Mouse (Mus musculus): ENCODE measurements around the gene Letm1.

Gene Letm1

DNA sequence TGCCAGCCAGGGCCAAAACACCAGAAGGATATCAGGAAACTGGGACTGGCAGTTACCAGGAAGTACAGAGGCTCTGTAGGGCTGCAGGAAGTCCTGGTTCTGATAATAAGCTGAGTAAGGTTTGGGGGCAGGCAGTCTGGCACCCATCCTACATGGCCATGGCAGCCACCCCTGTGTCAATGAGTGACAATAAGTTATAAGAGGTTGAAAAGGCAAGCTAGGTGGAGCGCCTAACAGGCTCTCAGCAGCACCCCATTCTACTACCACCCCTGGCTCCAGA is 76.3 kb downstream of the Letm1 start:
- no peak for DNase-seq (ENCODE audit: low spot score)

DNA sequence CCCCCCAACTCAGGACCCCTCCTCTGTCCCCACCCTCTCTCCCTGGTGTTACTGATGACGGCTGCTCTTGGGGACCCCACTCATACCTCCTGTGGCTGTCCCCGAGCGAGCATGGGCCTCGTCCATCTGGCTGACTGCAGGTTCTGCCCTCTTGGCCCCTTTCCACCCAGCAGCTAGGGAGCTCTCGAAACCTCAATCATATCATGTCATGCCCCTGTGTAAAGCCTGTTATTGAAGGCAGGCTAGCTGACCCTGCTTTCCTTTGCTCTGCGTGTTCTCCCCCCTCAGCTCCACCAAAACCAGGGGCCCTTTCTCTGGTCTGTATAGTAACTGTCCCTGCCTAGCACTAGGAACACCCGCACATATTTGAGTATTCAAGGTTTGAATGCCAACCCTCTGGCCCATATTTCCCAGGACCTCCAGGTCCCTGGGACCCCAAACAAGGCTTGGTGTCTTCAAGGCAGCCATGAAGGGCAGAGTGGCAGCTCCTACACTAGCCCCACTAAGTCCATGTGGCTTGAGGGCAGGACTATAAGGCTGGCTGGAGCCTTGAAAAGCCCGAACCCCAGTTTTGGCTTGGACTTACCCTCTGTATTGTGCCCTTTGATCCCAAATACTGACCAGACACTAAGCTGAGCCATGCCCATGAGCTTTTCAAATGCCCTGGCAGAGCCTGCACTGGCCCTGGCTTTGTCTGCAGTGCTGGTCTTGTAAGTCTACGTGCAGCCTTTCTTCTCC is 76.8 kb downstream of the Letm1 start:
- no peak for DNase-seq (ENCODE audit: low spot score)

DNA sequence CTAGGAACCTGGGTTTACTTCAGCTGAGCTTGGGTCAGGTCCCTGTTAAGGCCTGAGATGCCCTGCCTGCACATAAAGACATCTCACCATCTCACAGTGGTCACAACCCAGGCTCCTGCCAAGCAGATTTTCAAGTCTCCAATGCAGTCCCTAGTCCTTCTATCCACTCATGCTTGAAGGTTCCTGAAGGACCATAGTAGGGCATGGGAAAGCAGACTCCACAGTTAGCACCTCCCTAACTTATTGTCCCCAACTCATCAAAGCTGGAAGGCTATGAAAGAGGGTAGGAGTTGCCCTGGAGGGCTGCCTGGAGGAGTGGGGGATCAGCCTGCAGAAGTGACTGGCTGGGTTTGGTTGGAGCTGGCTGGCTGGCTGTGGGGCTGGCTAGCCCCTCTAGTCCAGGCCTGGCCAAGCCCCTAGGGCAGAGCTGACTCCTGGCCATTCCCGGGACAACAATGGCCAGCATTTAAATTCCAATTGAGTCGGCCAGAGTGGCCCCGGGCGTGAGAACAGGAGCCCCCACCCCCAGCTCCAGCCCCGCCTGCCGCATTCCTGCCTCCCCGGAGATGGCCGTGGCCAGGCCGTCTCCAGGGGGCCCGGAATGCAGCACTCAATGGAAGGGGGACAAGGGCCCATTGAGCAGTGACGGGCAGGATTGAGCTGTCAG is 77.5 kb downstream of the Letm1 start:
- peak; percentile 85 for DNase-seq (ENCODE audit: low spot score)

DNA sequence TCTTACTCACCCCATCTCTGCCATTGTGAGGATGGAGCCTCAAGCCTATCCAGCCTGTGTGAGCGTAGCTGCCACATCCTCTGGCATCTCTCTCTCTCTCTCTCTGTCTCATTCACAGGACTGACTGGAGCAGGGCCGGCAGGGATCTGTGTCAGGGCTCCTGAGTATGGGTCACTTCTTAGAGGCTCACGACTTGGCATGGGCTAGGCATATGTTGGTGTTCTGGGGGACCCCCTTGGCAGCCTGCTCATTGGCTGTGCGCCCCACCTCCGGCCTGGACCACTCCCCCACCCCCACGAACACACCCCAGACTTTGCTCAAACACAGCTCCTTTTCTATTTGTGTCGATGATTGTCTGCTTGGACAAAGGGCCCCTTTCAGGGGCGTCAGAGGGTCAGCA is 78.6 kb downstream of the Letm1 start:
- DNase-seq (ENCODE audit: low spot score) = no peak

DNA sequence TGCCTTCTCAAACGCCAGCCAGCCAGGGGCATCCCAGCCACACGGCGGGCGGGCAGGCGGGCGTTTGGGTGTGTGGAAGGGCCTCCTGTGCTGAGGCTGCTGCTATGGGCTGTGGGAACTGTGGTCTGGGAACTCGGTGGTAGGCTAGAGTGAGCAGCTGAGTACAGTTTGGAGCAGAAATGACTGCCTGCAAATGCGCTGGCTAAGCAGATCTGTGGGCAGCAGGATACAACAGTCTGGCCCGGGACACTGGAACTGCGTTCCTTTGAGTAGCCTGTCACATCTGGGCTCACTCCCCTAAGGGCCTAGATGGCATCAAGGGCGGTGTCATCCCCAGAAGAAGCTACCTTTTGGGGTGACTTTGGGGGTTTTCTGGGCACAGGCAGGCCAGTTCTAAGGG is 80.8 kb downstream of the Letm1 start:
- no peak for DNase-seq (ENCODE audit: low spot score)

DNA sequence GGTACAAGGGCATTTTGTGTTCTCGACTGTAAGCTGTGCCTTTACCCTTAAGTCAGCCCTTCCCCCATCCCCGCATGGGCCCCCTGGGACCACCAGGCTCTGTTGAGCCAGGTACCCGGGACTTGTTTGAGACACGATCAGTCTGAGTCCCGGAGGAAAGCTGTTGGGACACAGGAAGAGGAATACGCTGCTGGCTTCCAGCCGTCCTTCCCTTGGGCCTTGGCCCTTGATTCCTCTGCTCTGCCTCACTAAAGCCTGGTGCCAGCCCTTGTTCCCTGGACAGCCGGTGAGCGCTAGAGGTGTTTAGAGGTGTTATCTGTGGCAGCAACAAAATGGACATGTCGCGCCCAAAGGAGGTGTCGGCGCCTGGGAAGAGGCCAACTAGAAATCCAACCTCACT is 82.6 kb downstream of the Letm1 start:
- DNase-seq (ENCODE audit: low spot score) = no peak

DNA sequence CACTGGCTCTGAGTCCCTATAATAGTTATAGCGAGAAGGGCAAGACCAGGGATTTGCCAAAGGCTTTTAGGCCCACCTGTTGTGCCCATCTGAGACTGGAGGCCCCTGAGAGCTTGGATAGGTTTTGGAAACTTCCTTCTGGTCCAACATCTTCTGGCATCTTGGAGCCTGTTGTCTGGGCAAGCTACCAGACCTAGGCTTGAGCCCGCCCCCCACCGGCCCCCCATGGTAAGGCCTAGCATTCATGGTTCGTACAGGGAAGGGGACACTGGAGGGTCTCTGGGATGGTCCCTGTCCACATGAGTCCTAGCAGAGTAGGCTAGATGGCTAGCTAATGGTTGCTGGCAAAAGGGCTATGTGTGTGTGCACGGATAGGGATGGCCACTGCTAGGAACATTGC is 83.9 kb downstream of the Letm1 start:
- DNase-seq (ENCODE audit: low spot score) = no peak

DNA sequence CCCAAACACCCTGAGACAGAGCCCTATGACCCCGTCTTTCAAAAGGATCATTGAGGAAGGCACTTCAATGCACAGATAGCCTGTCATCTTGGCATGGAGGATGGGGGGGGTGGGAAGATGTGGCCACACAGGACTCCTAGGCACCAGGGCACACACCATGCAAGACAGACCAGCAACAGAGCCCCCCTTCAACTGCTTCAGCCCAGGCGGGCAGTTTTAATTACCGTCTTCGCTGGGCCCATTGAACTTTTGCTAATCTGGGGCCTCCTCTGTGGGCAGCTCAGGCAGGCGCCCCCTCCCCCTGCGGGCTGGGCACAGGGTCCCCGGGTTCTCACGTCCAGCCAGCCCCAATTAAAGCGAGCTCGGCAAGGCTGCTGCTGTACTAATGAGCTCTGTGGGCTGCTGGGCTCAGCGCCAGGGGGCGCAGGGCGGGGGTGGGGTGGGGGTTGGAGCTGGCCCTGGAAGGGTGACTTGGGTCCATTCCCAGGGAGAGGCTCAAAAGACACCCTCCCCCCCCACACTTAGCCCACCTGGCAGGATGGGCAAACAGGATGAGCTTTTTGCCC is 84.6 kb downstream of the Letm1 start:
- DNase-seq (ENCODE audit: low spot score) = no peak

DNA sequence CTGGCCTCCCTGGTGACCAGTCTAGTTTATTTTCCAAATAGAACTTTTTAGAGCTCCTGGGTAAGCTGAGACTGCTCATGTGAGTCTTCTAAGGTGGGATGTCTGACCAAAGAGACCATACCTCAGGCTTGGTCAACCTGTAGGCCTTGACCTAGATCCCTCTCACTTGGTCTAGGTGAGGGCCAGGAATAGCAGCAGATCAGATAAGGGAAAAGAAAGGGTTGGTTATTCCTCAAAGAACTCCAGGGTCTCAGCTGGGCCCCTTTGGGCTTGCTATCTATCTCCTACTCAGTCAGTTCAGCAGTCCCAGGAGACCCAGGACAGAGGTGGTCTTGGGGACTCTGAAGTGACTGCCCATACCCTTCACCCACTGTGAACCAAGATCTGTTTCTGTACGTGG is 85.1 kb downstream of the Letm1 start:
- no peak for DNase-seq (ENCODE audit: low spot score)

DNA sequence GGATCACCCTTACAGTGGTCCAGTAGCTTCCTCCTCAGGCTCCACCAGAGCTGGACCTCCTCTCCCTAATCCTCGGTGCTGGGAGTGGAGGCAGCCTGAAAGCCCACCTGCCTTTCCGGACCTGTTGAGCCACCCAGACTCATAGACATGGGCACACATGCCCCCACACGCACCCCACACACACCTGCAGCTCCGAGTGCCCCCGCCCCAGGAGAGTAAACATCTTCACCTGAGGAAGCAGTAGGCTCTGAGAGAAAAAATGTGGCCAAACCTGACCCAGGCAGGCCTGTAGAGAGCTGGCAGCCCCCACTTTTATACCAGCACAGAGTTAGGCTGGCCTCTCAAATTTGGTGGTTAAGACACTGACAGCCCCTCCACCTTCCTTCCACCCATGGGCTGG is 86.2 kb downstream of the Letm1 start:
- no peak for DNase-seq (ENCODE audit: low spot score)

DNA sequence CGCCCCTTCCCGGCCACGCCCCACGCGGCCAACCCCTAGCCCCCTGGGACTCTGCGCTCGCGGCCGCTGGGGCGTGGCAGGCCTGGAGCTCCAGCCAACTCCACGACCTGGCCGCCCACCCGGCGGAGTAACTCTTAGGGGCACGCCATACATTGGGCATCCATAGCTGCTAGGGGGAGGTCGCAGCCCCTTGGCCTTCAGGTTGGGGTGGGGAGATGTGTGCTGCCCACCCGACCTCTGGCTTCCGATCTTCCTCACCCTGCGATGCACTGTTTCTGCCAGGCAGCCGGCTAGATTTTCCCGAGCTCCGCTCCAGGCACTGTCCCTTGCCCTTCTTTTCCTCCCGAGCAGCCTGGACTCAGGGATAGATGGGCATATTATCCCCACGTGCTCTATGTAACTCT is 86.9 kb downstream of the Letm1 start:
- peak; percentile 79 for DNase-seq (ENCODE audit: low spot score)

DNA sequence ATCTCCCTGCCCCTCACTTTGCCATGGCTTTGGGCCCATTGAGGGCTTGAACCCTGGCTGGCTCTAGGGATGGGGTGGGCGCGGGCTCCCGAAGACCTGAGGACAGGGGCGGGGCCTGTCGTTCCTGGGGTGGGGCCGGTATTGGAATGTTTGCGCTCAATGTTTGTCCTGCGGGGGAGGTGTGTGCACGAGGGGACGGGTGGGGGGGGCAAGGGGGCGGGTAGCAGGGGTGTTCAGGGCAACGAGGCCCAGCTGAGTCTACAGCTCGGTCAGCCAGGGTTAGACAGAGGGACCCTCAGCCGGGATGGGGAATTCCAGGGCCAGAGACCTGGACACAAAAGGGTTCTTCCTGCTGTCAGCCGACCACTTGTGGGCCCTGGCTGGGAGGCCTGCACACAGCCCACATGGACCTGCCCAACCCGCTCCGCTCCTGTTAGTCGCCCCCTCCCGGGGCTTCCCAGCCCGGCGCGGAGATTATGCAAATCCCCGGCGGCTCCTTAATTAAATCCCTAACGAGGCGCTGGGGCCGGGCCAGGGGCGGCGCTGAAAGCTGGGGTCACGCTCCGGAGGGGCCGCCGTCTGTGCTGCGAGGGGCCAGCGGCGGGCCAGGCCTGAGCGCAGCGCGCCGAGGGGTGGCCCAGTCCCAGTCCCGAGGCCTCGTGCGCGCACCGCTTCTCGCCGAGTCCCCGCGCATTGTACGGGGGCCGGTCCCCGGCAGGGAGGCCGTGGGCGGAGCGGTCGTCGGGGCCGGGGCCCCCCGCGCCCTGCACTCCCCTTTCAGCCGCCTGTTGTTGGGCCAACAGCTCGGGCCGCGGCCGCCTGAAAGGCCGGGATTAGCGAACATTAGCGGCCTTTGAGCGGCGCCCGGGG is 87.5 kb downstream of the Letm1 start:
- DNase-seq (ENCODE audit: low spot score) = peak; percentile 82

DNA sequence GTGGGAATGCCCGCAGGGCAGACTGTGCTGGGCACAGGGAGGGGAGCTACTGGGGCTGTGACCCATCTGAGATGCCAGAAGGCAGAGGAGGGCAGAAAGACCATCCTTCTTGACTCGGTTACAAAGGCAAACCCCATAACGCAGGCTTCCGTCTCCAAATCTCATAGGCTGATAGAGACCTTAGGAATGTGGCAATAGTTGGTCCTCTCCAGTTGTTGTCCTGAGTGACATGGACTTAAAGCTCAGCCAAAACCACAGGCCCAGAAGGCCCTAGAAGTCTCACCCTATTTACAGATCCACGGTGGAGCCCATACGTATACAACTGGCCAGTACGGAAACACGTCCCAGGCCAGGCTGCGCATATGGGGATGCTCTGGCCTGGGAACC is 88.2 kb downstream of the Letm1 start:
- DNase-seq (ENCODE audit: low spot score) = no peak

DNA sequence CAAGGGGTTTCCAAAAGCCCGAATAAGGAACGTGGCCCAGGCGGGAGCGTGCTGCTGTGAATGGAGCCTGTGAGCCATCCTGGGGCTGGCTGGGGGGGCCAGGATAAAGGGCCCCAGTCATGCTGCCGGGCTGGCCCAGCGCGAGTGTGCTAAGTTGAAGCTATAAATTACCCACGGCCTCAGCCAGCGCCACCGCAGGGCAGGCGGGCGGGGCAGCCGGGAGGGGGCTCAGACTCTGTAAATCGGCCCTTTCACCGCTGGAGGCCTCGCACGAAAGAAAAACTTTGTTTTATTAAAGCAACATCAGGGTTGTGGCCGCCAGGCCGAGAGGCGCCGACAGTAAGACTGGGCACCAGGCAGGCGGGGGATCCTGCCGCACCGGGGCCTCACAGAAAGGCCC is 90.2 kb downstream of the Letm1 start:
- DNase-seq (ENCODE audit: low spot score) = peak; percentile 78

DNA sequence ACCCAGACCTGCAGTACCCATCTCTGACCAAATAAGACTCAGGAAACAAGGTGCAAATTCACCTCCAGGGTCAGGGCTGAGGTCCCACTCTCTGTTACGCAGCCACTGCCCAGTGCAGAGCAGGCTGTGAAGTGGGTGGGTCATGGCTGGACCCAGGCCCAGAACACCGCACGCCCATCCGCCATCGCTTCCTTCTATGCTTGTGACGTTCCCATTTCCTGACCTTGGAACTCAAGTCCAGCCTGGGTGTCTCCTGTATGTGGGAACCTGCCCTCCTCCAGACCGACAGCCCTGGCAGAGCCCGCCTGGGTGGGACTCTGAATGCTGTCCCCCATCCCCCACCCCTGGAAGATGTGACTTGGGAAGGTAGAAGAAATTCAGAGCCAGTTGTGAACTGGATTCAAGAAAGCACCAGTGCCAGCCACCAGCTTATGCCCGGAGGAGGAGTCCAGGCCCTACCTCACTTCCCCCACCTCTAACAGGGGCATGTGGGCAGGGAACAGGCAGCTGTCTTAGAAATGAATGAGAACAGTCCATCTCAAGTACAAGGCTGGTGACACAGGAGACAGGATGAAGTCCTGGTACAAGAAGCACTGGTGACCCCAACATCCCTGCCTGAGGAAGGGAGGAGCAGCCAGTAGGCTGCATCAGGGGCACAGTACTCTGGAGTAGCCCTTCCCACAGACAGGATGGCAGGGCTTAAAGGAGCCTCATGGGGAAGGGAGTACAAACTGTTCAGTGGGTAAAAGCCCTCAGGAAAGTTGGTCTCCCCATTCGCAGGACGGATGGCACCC is 92.6 kb downstream of the Letm1 start:
- DNase-seq (ENCODE audit: low spot score) = no peak

Data from embryo, embryonic 10.5 days (tissue).